8 mouse cellular contexts compared by ENCODE assay signal in genomic region chr17:26124560-26124959, GRCm38 (mm10). TPM values are rescaled to one million over a fixed set of nuclear protein-coding genes. Genes with fewer than 3 reads are reported as not detected.
DNase-seq lines count a peak whose midpoint lies in the region; ATAC-seq and TF ChIP-seq lines count a peak whose summit lies in the region.

No protein-coding gene starts in this region.

- H3K9me3 ChIP-seq in heart, embryonic 15.5 days (replicated peaks) = no peaks in the 10 kb centered on the region
- H3K9me3 ChIP-seq in hindbrain, embryonic 13.5 days = no peaks in the 10 kb centered on the region
- no peaks in the 10 kb centered on the region for H3K9me3 ChIP-seq in midbrain, embryonic 13.5 days

- no peak for TF ChIP-seq EP300 in heart, adult 2 months (IDR thresholded peaks at IDR 0.05; ENCODE audit: insufficient read depth, low read depth, low read length)

- H3K27ac ChIP-seq in heart, embryonic 15.5 days = no peak overlapping the region
- no peak overlapping the region for H3K27ac ChIP-seq in heart, adult 2 months
- H3K27ac ChIP-seq in bone marrow, adult 2 months (ENCODE audit: control insufficient read depth, insufficient read depth, low read depth, low read length, poor library complexity) = no peak overlapping the region
- no peak overlapping the region for H3K27ac ChIP-seq in hindbrain, embryonic 13.5 days
- no peak overlapping the region for H3K27ac ChIP-seq in midbrain, embryonic 13.5 days

- H3K4me2 ChIP-seq in heart, embryonic 15.5 days = peak overlapping the region; percentile 77
- H3K4me2 ChIP-seq in hindbrain, embryonic 13.5 days = peak overlapping the region; percentile 89
- peak overlapping the region; percentile 93 for H3K4me2 ChIP-seq in midbrain, embryonic 13.5 days (replicated peaks)

- H3K4me3 ChIP-seq in heart, embryonic 15.5 days = peak overlapping the region; percentile 89
- H3K4me3 ChIP-seq in heart, adult 2 months = no peak overlapping the region
- peak overlapping the region; percentile 98 for H3K4me3 ChIP-seq in bone marrow, adult 2 months (replicated peaks; ENCODE audit: control insufficient read depth, low read depth, low read length)
- H3K4me3 ChIP-seq in hindbrain, embryonic 13.5 days = peak overlapping the region; percentile 92
- H3K4me3 ChIP-seq in midbrain, embryonic 13.5 days (replicated peaks) = peak overlapping the region; percentile 75

- peaks cover 4% of the 10 kb centered on the region; the same call in 1 of the 2 replicates for H3K27me3 ChIP-seq in heart, embryonic 15.5 days
- H3K27me3 ChIP-seq in heart, adult 2 months (ENCODE audit: control insufficient read depth, insufficient read depth, low read length) = no peaks in the 10 kb centered on the region
- 0 out of 2 replicates have a peak, but pooled peaks cover 4% of the 10 kb centered on the region for H3K27me3 ChIP-seq in hindbrain, embryonic 13.5 days
- H3K27me3 ChIP-seq in midbrain, embryonic 13.5 days = peaks cover 15% of the 10 kb centered on the region

- TF ChIP-seq CTCF in heart, adult 2 months (IDR thresholded peaks at IDR 0.05) = no peak
- no peak for TF ChIP-seq CTCF in bone marrow, adult 2 months (IDR thresholded peaks at IDR 0.05; ENCODE audit: control insufficient read depth, insufficient read depth, low read length)

- H3K9ac ChIP-seq in heart, embryonic 15.5 days = peak overlapping the region; percentile 87
- no peak overlapping the region for H3K9ac ChIP-seq in heart, adult 2 months (ENCODE audit: low read depth, low read length)
- H3K9ac ChIP-seq in hindbrain, embryonic 13.5 days = peak overlapping the region; percentile 90; the same call in 1 of the 2 replicates
- peak overlapping the region; percentile 81 for H3K9ac ChIP-seq in midbrain, embryonic 13.5 days (replicated peaks)

- H3K4me1 ChIP-seq in heart, embryonic 15.5 days (replicated peaks) = peaks cover 21% of the 10 kb centered on the region
- peaks cover 7% of the 10 kb centered on the region for H3K4me1 ChIP-seq in heart, adult 2 months (ENCODE audit: control insufficient read depth, insufficient read depth, low read length)
- H3K4me1 ChIP-seq in bone marrow, adult 2 months (ENCODE audit: control insufficient read depth, insufficient read depth, low read length) = peaks cover 1% of the 10 kb centered on the region; the same call in 1 of the 2 replicates
- H3K4me1 ChIP-seq in hindbrain, embryonic 13.5 days (replicated peaks) = peaks cover 30% of the 10 kb centered on the region
- H3K4me1 ChIP-seq in midbrain, embryonic 13.5 days (replicated peaks) = peaks cover 23% of the 10 kb centered on the region

- WGBS in heart, embryonic 15.5 days = 83% methylated on average over 7 of the region's 7 CpGs
- WGBS in heart, adult 2 months = 81% methylated on average over 7 of the region's 7 CpGs
- 72% methylated on average over 7 of the region's 7 CpGs for WGBS in bone marrow, adult 2 months
- WGBS in hindbrain, embryonic 13.5 days = 87% methylated on average over 7 of the region's 7 CpGs
- WGBS in midbrain, embryonic 13.5 days = 85% methylated on average over 7 of the region's 7 CpGs

- ATAC-seq in heart, embryonic 15.5 days (replicated peaks; ENCODE audit: insufficient number of reproducible peaks, insufficient read depth, low FRiP score, low read depth) = no peak
- ATAC-seq in hindbrain, embryonic 13.5 days (ENCODE audit: low FRiP score) = no peak
- ATAC-seq in midbrain, embryonic 13.5 days = no peak

- DNase-seq in heart, adult 2 months = no peak
- no peak for DNase-seq in urinary bladder, adult 18-20 months (ENCODE audit: low spot score in 2 of 2)
- no peak for DNase-seq in layer of hippocampus, adult 18-20 months (ENCODE audit: low spot score in 2 of 2)
- no peak for DNase-seq in layer of hippocampus, postnatal 25 days (ENCODE audit: extremely low spot score in 1 of 2, low spot score in 1 of 2)

- intact Hi-C loops in heart, adult 2 months (cut with DNase I) = loop anchor here (5.0 kb wide), 1 partner anchor 118 kb away; the partner anchor contains the start of gene Fam234a

- H3K36me3 ChIP-seq in heart, embryonic 15.5 days = peaks cover 39% of the 10 kb centered on the region
- H3K36me3 ChIP-seq in heart, adult 2 months (ENCODE audit: control insufficient read depth, insufficient read depth, low read length) = no peaks in the 10 kb centered on the region
- peaks cover 45% of the 10 kb centered on the region for H3K36me3 ChIP-seq in hindbrain, embryonic 13.5 days
- H3K36me3 ChIP-seq in midbrain, embryonic 13.5 days = peaks cover 44% of the 10 kb centered on the region

- TF ChIP-seq POLR2A in heart, adult 2 months (IDR thresholded peaks at IDR 0.05; ENCODE audit: insufficient read depth, low read depth, low read length) = no peak
- no peak for TF ChIP-seq POLR2A in bone marrow, adult 2 months (IDR thresholded peaks at IDR 0.05; ENCODE audit: borderline replicate concordance, control insufficient read depth, low read depth, low read length)

- no peaks in the 10 kb centered on the region for H3K79me2 ChIP-seq in heart, adult 2 months (replicated peaks; ENCODE audit: control insufficient read depth, insufficient read depth, low read length)

RNA-seq across cellular contexts. Expression of gene Mrpl28, which starts 1.3 kb away (rescaled TPM):
- 195 and 202 TPM in 2 replicates for polyA plus RNA-seq in heart, embryonic 15.5 days (2015; fragmentation: Nextera tagmentation; extraction: Ambion mirVana)
- total RNA-seq in heart, adult 2 months (2021) = 100 to 1,000 TPM; 131 to 154 TPM
- 131 and 156 TPM in 2 replicates for polyA plus RNA-seq in heart, adult 2 months (2012; rRNA removed)
- 60.2 and 70.6 TPM in 2 replicates for polyA plus RNA-seq in bone marrow, adult 2 months (2011; ENCODE audit: insufficient read depth, insufficient read length, low replicate concordance, missing spikeins)
- polyA plus RNA-seq in hindbrain, embryonic 13.5 days (2015; fragmentation: Nextera tagmentation; extraction: Ambion mirVana) = 177 and 178 TPM in 2 replicates
- 182 and 191 TPM in 2 replicates for polyA plus RNA-seq in midbrain, embryonic 13.5 days (2015; fragmentation: Nextera tagmentation; extraction: Ambion mirVana)
- 10 to 100 TPM; 68.8 to 70.0 TPM for total RNA-seq in layer of hippocampus, adult 18-20 months (2021)
- 10 to 100 TPM; 63.4 to 68.9 TPM for total RNA-seq in layer of hippocampus, postnatal 25 days (2021)

RNA-seq across cellular contexts. Expression of gene Tmem8, which starts 11.5 kb away (rescaled TPM):
- 0.77 and 1.3 TPM in 2 replicates for polyA plus RNA-seq in heart, embryonic 15.5 days (2015; fragmentation: Nextera tagmentation; extraction: Ambion mirVana)
- total RNA-seq in heart, adult 2 months (2021) = 1 to 10 TPM; 3.8 to 5.3 TPM
- 10.5 and 11.6 TPM in 2 replicates for polyA plus RNA-seq in heart, adult 2 months (2012; rRNA removed)
- 24.1 and 27.3 TPM in 2 replicates for polyA plus RNA-seq in bone marrow, adult 2 months (2011; ENCODE audit: insufficient read depth, insufficient read length, low replicate concordance, missing spikeins)
- 3.0 and 3.7 TPM in 2 replicates for polyA plus RNA-seq in hindbrain, embryonic 13.5 days (2015; fragmentation: Nextera tagmentation; extraction: Ambion mirVana)
- 2.4 and 2.6 TPM in 2 replicates for polyA plus RNA-seq in midbrain, embryonic 13.5 days (2015; fragmentation: Nextera tagmentation; extraction: Ambion mirVana)
- total RNA-seq in layer of hippocampus, adult 18-20 months (2021) = 10 to 100 TPM; 12.0 to 13.2 TPM
- 10 to 100 TPM; 11.4 to 13.1 TPM for total RNA-seq in layer of hippocampus, postnatal 25 days (2021)

RNA-seq across cellular contexts. Expression of gene Axin1, which starts 13.9 kb away (rescaled TPM):
- polyA plus RNA-seq in heart, embryonic 15.5 days (2015; fragmentation: Nextera tagmentation; extraction: Ambion mirVana) = 8.8 and 12.5 TPM in 2 replicates
- 10 to 100 TPM; 16.5 to 18.2 TPM for total RNA-seq in heart, adult 2 months (2021)
- 7.6 and 9.1 TPM in 2 replicates for polyA plus RNA-seq in heart, adult 2 months (2012; rRNA removed)
- polyA plus RNA-seq in bone marrow, adult 2 months (2011; ENCODE audit: insufficient read depth, insufficient read length, low replicate concordance, missing spikeins) = 21.7 and 23.1 TPM in 2 replicates
- polyA plus RNA-seq in hindbrain, embryonic 13.5 days (2015; fragmentation: Nextera tagmentation; extraction: Ambion mirVana) = 8.5 and 9.7 TPM in 2 replicates
- 17.3 and 21.6 TPM in 2 replicates for polyA plus RNA-seq in midbrain, embryonic 13.5 days (2015; fragmentation: Nextera tagmentation; extraction: Ambion mirVana)
- 10 to 100 TPM; 28.3 to 28.5 TPM for total RNA-seq in layer of hippocampus, adult 18-20 months (2021)
- total RNA-seq in layer of hippocampus, postnatal 25 days (2021) = 10 to 100 TPM; 23.2 to 23.6 TPM

RNA-seq across cellular contexts. Expression of gene Nme4, which starts 29.2 kb away (rescaled TPM):
- polyA plus RNA-seq in heart, embryonic 15.5 days (2015; fragmentation: Nextera tagmentation; extraction: Ambion mirVana) = 48.8 and 61.8 TPM in 2 replicates
- 1 to 10 TPM; 3.7 to 4.4 TPM for total RNA-seq in heart, adult 2 months (2021)
- polyA plus RNA-seq in heart, adult 2 months (2012; rRNA removed) = 13.8 and 21.4 TPM in 2 replicates
- polyA plus RNA-seq in bone marrow, adult 2 months (2011; ENCODE audit: insufficient read depth, insufficient read length, low replicate concordance, missing spikeins) = 9.0 and 20.4 TPM in 2 replicates
- 29.8 and 31.6 TPM in 2 replicates for polyA plus RNA-seq in hindbrain, embryonic 13.5 days (2015; fragmentation: Nextera tagmentation; extraction: Ambion mirVana)
- polyA plus RNA-seq in midbrain, embryonic 13.5 days (2015; fragmentation: Nextera tagmentation; extraction: Ambion mirVana) = 31.8 and 36.8 TPM in 2 replicates
- 1 to 10 TPM; 3.8 to 5.8 TPM for total RNA-seq in layer of hippocampus, adult 18-20 months (2021)
- total RNA-seq in layer of hippocampus, postnatal 25 days (2021) = 1 to 10 TPM; 4.1 TPM

RNA-seq across cellular contexts. Expression of gene Decr2, which starts 34.4 kb away (rescaled TPM):
- polyA plus RNA-seq in heart, embryonic 15.5 days (2015; fragmentation: Nextera tagmentation; extraction: Ambion mirVana) = 36.0 and 36.9 TPM in 2 replicates
- 1 to 10 TPM; 9.2 to 9.5 TPM for total RNA-seq in heart, adult 2 months (2021)
- 13.9 and 23.3 TPM in 2 replicates for polyA plus RNA-seq in heart, adult 2 months (2012; rRNA removed)
- polyA plus RNA-seq in bone marrow, adult 2 months (2011; ENCODE audit: insufficient read depth, insufficient read length, low replicate concordance, missing spikeins) = 3.5 and 5.6 TPM in 2 replicates
- 33.5 and 34.9 TPM in 2 replicates for polyA plus RNA-seq in hindbrain, embryonic 13.5 days (2015; fragmentation: Nextera tagmentation; extraction: Ambion mirVana)
- polyA plus RNA-seq in midbrain, embryonic 13.5 days (2015; fragmentation: Nextera tagmentation; extraction: Ambion mirVana) = 27.0 and 28.2 TPM in 2 replicates
- 10 to 100 TPM; 27.4 to 29.7 TPM for total RNA-seq in layer of hippocampus, adult 18-20 months (2021)
- total RNA-seq in layer of hippocampus, postnatal 25 days (2021) = 10 to 100 TPM; 27.2 to 28.2 TPM
